Mouse (Mus musculus): ENCODE results near the gene Ppif.

Ppif gene

GRCm38 (mm10) chr14:25739957-25740565, 46.1 kb downstream of the Ppif start:
- DNase-seq, result no peak

- no peak for DNase-seq
Measured at GRCm38 (mm10) chr14:25741211-25741610, 47.3 kb downstream of the Ppif start.

- DNase-seq, result no peak
Measured at GRCm38 (mm10) chr14:25741840-25742367, 48.0 kb downstream of the Ppif start.

GRCm38 (mm10) chr14:25742943-25743342, 49.0 kb downstream of the Ppif start:
- DNase-seq, result no peak

GRCm38 (mm10) chr14:25745365-25746184, 51.6 kb downstream of the Ppif start:
- DNase-seq, result no peak

GRCm38 (mm10) chr14:25746371-25746770, 52.4 kb downstream of the Ppif start:
- DNase-seq, result no peak

GRCm38 (mm10) chr14:25746971-25747945, 53.3 kb downstream of the Ppif start:
- DNase-seq, result no peak

GRCm38 (mm10) chr14:25747996-25748756, 54.2 kb downstream of the Ppif start:
- DNase-seq, result no peak

- peak; percentile 41 for DNase-seq
Measured at GRCm38 (mm10) chr14:25749143-25749909, 55.4 kb downstream of the Ppif start.

Data from kidney, postnatal 10 days (tissue).